Mouse (Mus musculus) bone marrow macrophage, adult 2 months (primary cell): ENCODE data around the gene Phactr2. TPM values are rescaled to one million over a fixed set of nuclear protein-coding genes. Genes with fewer than 3 reads are reported as not detected.

Experiments
- H3K27ac ChIP-seq: 2 replicates; pipeline ENCODE4 v1.5.1; 2012; ENCODE audit warnings: low read depth, low read length; ENCODE audit not compliant: insufficient read depth
- H3K4me1 ChIP-seq: 2 replicates; pipeline ENCODE4 v1.6.1; 2012; ENCODE audit warnings: low read length; ENCODE audit not compliant: control insufficient read depth, insufficient read depth
- H3K4me3 ChIP-seq: 2 replicates; pipeline ENCODE4 v1.5.1; 2012; ENCODE audit warnings: mild to moderate bottlenecking, low read length, moderate library complexity; ENCODE audit not compliant: insufficient read depth
- CTCF ChIP-seq: IDR thresholded peaks from 2 replicates; pipeline ENCODE4 v1.5.1; 2012; ENCODE audit warnings: low read depth, mild to moderate bottlenecking, low read length, moderate library complexity
- POLR2A ChIP-seq: IDR thresholded peaks from 2 replicates; pipeline ENCODE4 v1.6.1; 2012; ENCODE audit warnings: mild to moderate bottlenecking, low read depth, low read length, borderline replicate concordance
- polyA plus RNA-seq: library from polyadenylated mRNA; stranded (reverse); fragments of >200 nt; gene quantifications from 2 replicates; pipeline ENCODE4 v1.2.4, GENCODE M21; 2012; ENCODE audit not compliant: missing spikeins, insufficient read depth, insufficient read length

Gene Phactr2
- polyA plus RNA-seq, 1 experiment, result 26.0 TPM

- Histone ChIP-seq H3K4me3 (no peak overlapping the region), H3K4me1 (peaks cover 15% of the 10 kb centered on the region), H3K27ac (no peak overlapping the region)
- TF ChIP-seq POLR2A, result no peak
- no peak for TF ChIP-seq CTCF
These were observed 182.2 kb downstream of the Phactr2 start for GRCm38 (mm10) chr10:13292026-13292425.

GRCm38 (mm10) chr10:13289252-13289961 is 184.8 kb downstream of the Phactr2 start:
- Histone ChIP-seq H3K4me1 (no peaks in the 10 kb centered on the region), H3K27ac (no peak overlapping the region), H3K4me3 (no peak overlapping the region)
- TF ChIP-seq POLR2A, result no peak
- TF ChIP-seq CTCF, result no peak

DNA sequence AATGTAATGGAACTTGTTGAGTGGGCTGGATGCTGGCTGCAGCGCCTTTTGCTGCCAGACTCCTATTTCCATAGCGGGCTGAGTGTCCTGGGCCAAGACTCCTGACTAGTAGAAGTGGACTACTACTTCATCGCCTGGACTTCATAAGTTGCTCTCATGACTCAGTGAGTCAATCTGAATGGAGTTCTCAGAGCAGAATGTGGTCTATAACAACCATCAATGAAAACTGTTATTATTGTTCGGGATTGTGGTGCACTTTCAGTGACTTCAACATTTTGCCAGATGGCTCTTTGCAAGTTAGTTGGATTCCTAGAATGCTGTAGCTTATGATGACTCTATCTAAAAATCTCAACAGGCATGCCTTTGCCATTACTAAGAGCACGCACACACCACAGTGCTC is 185.9 kb downstream of the Phactr2 start:
- no peak overlapping the region for H3K4me3 ChIP-seq
- TF ChIP-seq POLR2A, result no peak
- no peak for TF ChIP-seq CTCF
- H3K4me1 ChIP-seq, result no peaks in the 10 kb centered on the region
- H3K27ac ChIP-seq, result no peak overlapping the region

GRCm38 (mm10) chr10:13283441-13283840 is 190.8 kb downstream of the Phactr2 start:
- H3K4me3 ChIP-seq, result no peak overlapping the region
- no peak for TF ChIP-seq POLR2A
- TF ChIP-seq CTCF, result no peak
- no peak overlapping the region for H3K27ac ChIP-seq
- H3K4me1 ChIP-seq, result no peaks in the 10 kb centered on the region

GRCm38 (mm10) chr10:13280298-13280853 is 193.8 kb downstream of the Phactr2 start:
- Histone ChIP-seq H3K4me3 (no peak overlapping the region), H3K27ac (no peak overlapping the region), H3K4me1 (peaks cover 11% of the 10 kb centered on the region)
- no peak for TF ChIP-seq CTCF
- TF ChIP-seq POLR2A, result no peak

DNA sequence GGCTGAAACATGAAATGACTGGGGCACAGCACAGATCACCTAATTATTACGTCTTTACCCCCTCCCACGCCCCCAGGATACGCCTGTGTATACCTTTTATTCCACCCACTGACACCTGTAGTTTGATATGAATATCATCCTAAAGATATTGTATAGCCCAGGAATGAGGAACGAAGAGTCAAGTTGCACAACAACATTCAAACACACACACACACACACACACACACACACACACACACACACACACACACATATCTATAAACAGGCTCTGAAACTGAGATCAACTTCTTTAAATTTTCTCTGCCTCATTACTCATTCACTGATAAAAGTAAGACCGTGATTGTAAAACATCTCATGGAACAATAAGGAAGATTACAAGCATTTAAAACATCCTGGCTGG is 197.9 kb downstream of the Phactr2 start:
- Histone ChIP-seq H3K4me1 (peaks cover 23% of the 10 kb centered on the region), H3K27ac (no peak overlapping the region), H3K4me3 (no peak overlapping the region)
- TF ChIP-seq POLR2A (no peak), CTCF (no peak)

GRCm38 (mm10) chr10:13275152-13275551 is 199.1 kb downstream of the Phactr2 start:
- Histone ChIP-seq H3K27ac (no peak overlapping the region), H3K4me1 (peaks cover 23% of the 10 kb centered on the region), H3K4me3 (no peak overlapping the region)
- TF ChIP-seq CTCF (no peak), POLR2A (no peak)

DNA sequence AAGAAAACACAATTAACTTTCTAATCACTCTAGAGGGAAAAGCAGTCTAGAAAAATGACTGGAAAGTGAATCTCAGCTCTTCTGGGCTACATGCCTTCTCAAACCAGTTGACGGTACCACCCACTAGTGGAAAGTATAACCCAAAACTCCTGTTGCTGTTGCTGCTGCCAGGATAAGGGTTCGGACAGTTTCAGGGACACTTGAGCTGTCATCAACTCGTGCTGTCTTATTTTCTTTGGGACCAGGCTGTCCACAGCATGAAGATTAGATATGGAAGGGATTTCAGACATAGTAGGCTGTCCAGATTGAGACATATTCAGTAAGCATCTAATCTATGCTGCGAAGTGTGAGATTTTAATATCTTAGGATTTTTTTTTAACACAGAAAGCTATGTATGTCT is 199.5 kb downstream of the Phactr2 start:
- TF ChIP-seq CTCF, result no peak
- no peak for TF ChIP-seq POLR2A
- H3K27ac ChIP-seq, result no peak overlapping the region
- H3K4me3 ChIP-seq, result no peak overlapping the region
- peaks cover 23% of the 10 kb centered on the region for H3K4me1 ChIP-seq

GRCm38 (mm10) chr10:13273756-13274155 is 200.5 kb downstream of the Phactr2 start:
- H3K27ac ChIP-seq, result peak overlapping the region; percentile 67
- no peak overlapping the region for H3K4me3 ChIP-seq
- TF ChIP-seq POLR2A, result no peak
- no peak for TF ChIP-seq CTCF
- H3K4me1 ChIP-seq, result peaks cover 23% of the 10 kb centered on the region

DNA sequence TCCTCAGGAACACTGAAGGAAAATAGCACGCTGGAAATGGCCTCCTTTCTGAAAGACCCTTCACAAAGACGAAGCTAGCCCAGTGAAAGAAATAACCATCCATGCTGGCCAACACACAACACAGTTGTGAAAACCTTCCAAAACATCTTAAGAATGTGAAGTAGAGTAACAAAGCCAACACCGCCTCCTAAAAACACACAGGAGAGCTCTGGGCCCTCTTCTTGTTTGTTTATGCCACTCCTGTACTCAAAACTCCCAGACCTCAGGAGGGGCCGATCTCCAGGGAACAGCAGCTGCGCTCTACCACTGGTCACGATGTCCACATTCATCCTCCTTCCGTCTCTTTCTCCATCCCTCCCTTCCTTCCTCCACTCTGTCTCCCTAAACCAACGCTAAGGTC is 202.5 kb downstream of the Phactr2 start:
- Histone ChIP-seq H3K4me1 (peaks cover 19% of the 10 kb centered on the region), H3K27ac (no peak overlapping the region), H3K4me3 (no peak overlapping the region)
- TF ChIP-seq CTCF, result no peak
- TF ChIP-seq POLR2A, result no peak
